Mouse (Mus musculus) myocyte (in vitro differentiated cells): Measurements from ENCODE around the gene Rtl3. TPM values are rescaled to one million over a fixed set of nuclear protein-coding genes. Genes with fewer than 3 reads are reported as not detected.

Experiments
- H3K27me3 ChIP-seq: one replicate; pipeline ENCODE4 v1.6.1; 2011; ENCODE audit not compliant: control insufficient read depth, insufficient read depth, insufficient read length
- H3K36me3 ChIP-seq: one replicate; pipeline ENCODE4 v1.6.1; 2011; ENCODE audit not compliant: control insufficient read depth, insufficient read depth
- H3K4me2 ChIP-seq: one replicate; pipeline ENCODE4 v1.6.1; 2011; ENCODE audit warnings: low read depth, control low read depth
- H3K4me3 ChIP-seq: one replicate; pipeline ENCODE4 v1.5.1; 2011; ENCODE audit warnings: mild to moderate bottlenecking, control low read depth, moderate library complexity
- H3K79me2 ChIP-seq: one replicate; pipeline ENCODE4 v1.6.1; 2011; ENCODE audit not compliant: control insufficient read depth, insufficient read depth
- H3ac ChIP-seq: one replicate; pipeline ENCODE4 v1.6.1; 2011; ENCODE audit not compliant: control insufficient read depth, insufficient read length
- CEBPB ChIP-seq: IDR thresholded peaks from 2 replicates; pipeline ENCODE4 v1.6.1; 2011; ENCODE audit warnings: mild to moderate bottlenecking, moderate library complexity; ENCODE audit not compliant: poor library complexity, insufficient read depth, severe bottlenecking
- E2F4 ChIP-seq: IDR thresholded peaks from one replicate; pipeline ENCODE4 v1.6.1; 2011; ENCODE audit warnings: mild to moderate bottlenecking, control low read depth, moderate library complexity; ENCODE audit not compliant: insufficient read depth
- MAX ChIP-seq: IDR thresholded peaks from one replicate; pipeline ENCODE4 v1.6.1; 2011; ENCODE audit warnings: low read depth, mild to moderate bottlenecking, control low read depth
- MYOD1 ChIP-seq, 3 experiments: IDR thresholded peaks; one replicate each; pipeline ENCODE4 v1.6.1; 2011; ENCODE audit warnings: control low read depth in 2 of 3, low read depth in 2 of 3, mild to moderate bottlenecking in 2 of 3, moderate library complexity in 1 of 3; ENCODE audit not compliant: insufficient read length in 2 of 3, control insufficient read depth in 1 of 3
- MYOG ChIP-seq, 3 experiments: IDR thresholded peaks; one replicate each; pipeline ENCODE4 v1.6.1; 2011; ENCODE audit warnings: control low read depth in 2 of 3, low read depth in 2 of 3, mild to moderate bottlenecking in 2 of 3; ENCODE audit not compliant: insufficient read length in 2 of 3, control insufficient read depth in 1 of 3, insufficient read depth in 1 of 3
- POLR2A ChIP-seq: IDR thresholded peaks from one replicate; pipeline ENCODE4 v1.6.1; 2011; ENCODE audit warnings: low read depth, mild to moderate bottlenecking, control low read depth, moderate library complexity; ENCODE audit not compliant: insufficient read length
- POLR2AphosphoS2 ChIP-seq: IDR thresholded peaks from one replicate; pipeline ENCODE4 v1.6.1; 2011; ENCODE audit warnings: low read depth, control low read depth; ENCODE audit not compliant: insufficient read length
- REST ChIP-seq: IDR thresholded peaks from one replicate; pipeline ENCODE4 v1.6.1; 2011; ENCODE audit warnings: mild to moderate bottlenecking, control low read depth, moderate library complexity; ENCODE audit not compliant: insufficient read depth, insufficient read length
- SRF ChIP-seq: IDR thresholded peaks from one replicate; pipeline ENCODE4 v1.6.1; 2011; ENCODE audit warnings: low read depth; ENCODE audit not compliant: control insufficient read depth, insufficient read length
- TCF12 ChIP-seq: IDR thresholded peaks from one replicate; pipeline ENCODE4 v1.6.1; 2011; ENCODE audit warnings: mild to moderate bottlenecking, control low read depth; ENCODE audit not compliant: poor library complexity, insufficient read depth, severe bottlenecking
- TCF3 ChIP-seq: IDR thresholded peaks from one replicate; pipeline ENCODE4 v1.6.1; 2011; ENCODE audit warnings: low read depth, control low read depth; ENCODE audit not compliant: insufficient read length
- USF1 ChIP-seq: IDR thresholded peaks from one replicate; pipeline ENCODE4 v1.6.1; 2011; ENCODE audit warnings: low read depth, mild to moderate bottlenecking, control low read depth, moderate library complexity
- polyA plus RNA-seq: library from polyadenylated mRNA; unstranded; fragments of >200 nt; fragmentation: generic; extraction: Trizol; gene quantifications from one replicate; pipeline ENCODE4 v1.2.1, GENCODE M21; 2012; ENCODE audit warnings: missing spikeins

Gene Rtl3
- polyA plus RNA-seq, 1 experiment, result 0.10 TPM

GRCm38 (mm10) chrX:106839591-106839990 lies 853 bp downstream of the Rtl3 start:
- Histone ChIP-seq H3ac (no peak overlapping the region), H3K4me2 (no peak overlapping the region), H3K79me2 (no peaks in the 10 kb centered on the region), H3K36me3 (no peaks in the 10 kb centered on the region), H3K27me3 (no peaks in the 10 kb centered on the region), H3K4me3 (no peak overlapping the region)
- TF ChIP-seq USF1 (no peak), MYOD1 (IDR thresholded peaks at IDR 0.05; ENCODE audit: control insufficient read depth in 1 of 3, insufficient read length in 2 of 3, low read depth in 2 of 3) (no peak), SRF (no peak), POLR2AphosphoS2 (no peak), MYOG (IDR thresholded peaks at IDR 0.05; ENCODE audit: control insufficient read depth in 1 of 3, insufficient read depth in 1 of 3, insufficient read length in 2 of 3, low read depth in 2 of 3) (no peak), MAX (no peak), POLR2A (no peak), REST (no peak), E2F4 (no peak), TCF12 (no peak), TCF3 (no peak), CEBPB (no peak)

- Histone ChIP-seq H3K27me3 (no peaks in the 10 kb centered on the region), H3K4me3 (no peak overlapping the region), H3ac (no peak overlapping the region), H3K79me2 (no peaks in the 10 kb centered on the region), H3K36me3 (no peaks in the 10 kb centered on the region), H3K4me2 (no peak overlapping the region)
- TF ChIP-seq MAX, result no peak
- TF ChIP-seq TCF12, result no peak
- no peak for TF ChIP-seq POLR2AphosphoS2
- TF ChIP-seq MYOD1 (IDR thresholded peaks at IDR 0.05; ENCODE audit: control insufficient read depth in 1 of 3, insufficient read length in 2 of 3, low read depth in 2 of 3), result no peak
- no peak for TF ChIP-seq TCF3
- no peak for TF ChIP-seq POLR2A
- TF ChIP-seq CEBPB, result no peak
- no peak for TF ChIP-seq MYOG (IDR thresholded peaks at IDR 0.05; ENCODE audit: control insufficient read depth in 1 of 3, insufficient read depth in 1 of 3, insufficient read length in 2 of 3, low read depth in 2 of 3)
- no peak for TF ChIP-seq USF1
- TF ChIP-seq REST, result no peak
- no peak for TF ChIP-seq SRF
- TF ChIP-seq E2F4, result no peak
Measured at GRCm38 (mm10) chrX:106830494-106830893, 9.9 kb downstream of the Rtl3 start.

- H3K27me3 ChIP-seq, result no peaks in the 10 kb centered on the region
- no peak overlapping the region for H3K4me3 ChIP-seq
- H3K79me2 ChIP-seq, result no peaks in the 10 kb centered on the region
- H3K4me2 ChIP-seq, result no peak overlapping the region
- no peak overlapping the region for H3ac ChIP-seq
- TF ChIP-seq TCF12, result no peak
- TF ChIP-seq E2F4, result no peak
- no peak for TF ChIP-seq POLR2A
- no peaks in the 10 kb centered on the region for H3K36me3 ChIP-seq
Measured at GRCm38 (mm10) chrX:106809560-106810226, 30.8 kb downstream of the Rtl3 start.

GRCm38 (mm10) chrX:106804387-106804786 lies 36.1 kb downstream of the Rtl3 start:
- Histone ChIP-seq H3K79me2 (no peaks in the 10 kb centered on the region), H3K4me3 (no peak overlapping the region), H3ac (no peak overlapping the region), H3K4me2 (no peak overlapping the region), H3K27me3 (no peaks in the 10 kb centered on the region), H3K36me3 (no peaks in the 10 kb centered on the region)
- TF ChIP-seq POLR2A (no peak), TCF3 (no peak), REST (no peak)

- Histone ChIP-seq H3K27me3 (no peaks in the 10 kb centered on the region), H3K36me3 (no peaks in the 10 kb centered on the region), H3ac (no peak overlapping the region), H3K79me2 (no peaks in the 10 kb centered on the region), H3K4me2 (no peak overlapping the region), H3K4me3 (no peak overlapping the region)
- no peak for TF ChIP-seq POLR2AphosphoS2
- TF ChIP-seq TCF12, result no peak
- no peak for TF ChIP-seq POLR2A
- no peak for TF ChIP-seq MAX
- TF ChIP-seq SRF, result no peak
- no peak for TF ChIP-seq CEBPB
- TF ChIP-seq E2F4, result no peak
- TF ChIP-seq REST, result no peak
- no peak for TF ChIP-seq TCF3
- no peak for TF ChIP-seq USF1
- no peak for TF ChIP-seq MYOG (IDR thresholded peaks at IDR 0.05; ENCODE audit: control insufficient read depth in 1 of 3, insufficient read depth in 1 of 3, insufficient read length in 2 of 3, low read depth in 2 of 3)
- TF ChIP-seq MYOD1 (IDR thresholded peaks at IDR 0.05; ENCODE audit: control insufficient read depth in 1 of 3, insufficient read length in 2 of 3, low read depth in 2 of 3), result no peak
Measured at GRCm38 (mm10) chrX:106794686-106795085, 45.8 kb downstream of the Rtl3 start.

Other genes with a start within 250 kb of the Rtl3 start
- gene Cysltr1, start 237.0 kb downstream of the Rtl3 start, polyA plus RNA-seq, result not detected
- gene Lpar4, start 80.0 kb upstream of the Rtl3 start, polyA plus RNA-seq, result 0.61 TPM
- not detected for gene P2ry10, start 247.8 kb upstream of the Rtl3 start, polyA plus RNA-seq